Mouse (Mus musculus): ENCODE results near the gene Tectb. TPM values are rescaled to one million over a fixed set of nuclear protein-coding genes. Genes with fewer than 3 reads are reported as not detected.
"Not testable (repeated sequence)": the region's sequence is repeated elsewhere in the genome, so short reads cannot be mapped to it uniquely, and the experiment has no call there.

Gene Tectb
- polyA plus RNA-seq, 1 experiment from 2014 or later: not detected

DNA sequence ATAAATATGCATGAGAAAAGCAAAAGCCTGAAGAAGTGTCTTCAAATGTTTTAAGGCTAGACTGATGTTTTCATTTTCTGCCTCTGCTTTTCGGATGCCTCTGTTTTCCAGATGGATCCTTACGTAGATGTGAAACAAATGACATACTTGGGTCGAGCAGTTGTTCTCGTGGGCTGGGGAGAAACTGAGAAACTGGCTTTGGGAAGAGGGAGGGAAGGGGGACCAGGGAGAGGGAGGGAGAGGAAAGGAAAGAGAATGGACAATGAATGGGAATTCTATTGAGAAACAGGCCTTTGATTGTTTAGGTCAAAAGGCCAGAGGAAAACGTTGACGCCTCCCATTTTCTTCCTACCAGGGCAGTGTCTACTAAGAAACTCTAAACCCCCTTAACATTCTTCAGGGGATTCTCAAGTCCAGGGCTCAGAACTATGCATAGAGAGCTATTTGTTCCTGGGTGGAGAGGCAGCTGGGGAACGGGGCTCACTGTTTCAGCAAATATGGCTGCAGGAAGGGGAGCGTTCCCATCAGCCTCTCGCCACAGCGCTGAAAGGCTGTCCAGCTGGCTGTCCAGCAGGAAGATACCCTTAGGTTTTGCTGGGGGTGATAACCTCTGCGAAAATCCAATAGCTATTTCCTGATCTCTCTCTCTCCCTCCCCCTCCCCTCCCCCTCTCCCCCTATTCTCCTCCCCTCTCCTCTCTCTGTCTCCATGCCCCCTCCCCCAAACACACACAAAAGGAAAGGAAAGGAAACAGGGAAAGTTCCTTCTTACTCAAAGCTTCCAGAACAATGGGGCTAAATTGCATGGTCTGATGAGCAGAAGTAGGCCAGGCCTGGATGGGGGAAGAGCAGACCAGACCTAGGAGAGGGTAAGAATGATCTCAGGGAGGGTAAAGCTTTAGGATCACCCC, 36.9 kb upstream of the Tectb start:
- H3K9me3 ChIP-seq (ENCODE audit: control insufficient read depth, low read length): no peaks in the 10 kb centered on the region
- H3K27ac ChIP-seq (ENCODE audit: low read depth): no peak overlapping the region
- no peak overlapping the region for H3K4me3 ChIP-seq (ENCODE audit: low read depth, low read length)
- no peak overlapping the region for H3K4me2 ChIP-seq (ENCODE audit: low read length)
- no peak for DNase-seq (ENCODE audit: low spot score)
- ATAC-seq (replicated peaks; ENCODE audit: low FRiP score, low TSS enrichment, low read depth): no peak
- no peak overlapping the region for H3K9ac ChIP-seq (ENCODE audit: low read length)
- peaks cover 4% of the 10 kb centered on the region; the same call in 1 of the 2 replicates for H3K4me1 ChIP-seq (replicated peaks; ENCODE audit: control insufficient read depth, insufficient read depth, low read length)
- WGBS: 48% methylated on average over 11 of the region's 11 CpGs
- no peaks in the 10 kb centered on the region for H3K27me3 ChIP-seq (replicated peaks; ENCODE audit: control insufficient read depth, insufficient read depth, low read length)
- no peaks in the 10 kb centered on the region for H3K36me3 ChIP-seq (ENCODE audit: control insufficient read depth, insufficient read depth, low read length)

DNA sequence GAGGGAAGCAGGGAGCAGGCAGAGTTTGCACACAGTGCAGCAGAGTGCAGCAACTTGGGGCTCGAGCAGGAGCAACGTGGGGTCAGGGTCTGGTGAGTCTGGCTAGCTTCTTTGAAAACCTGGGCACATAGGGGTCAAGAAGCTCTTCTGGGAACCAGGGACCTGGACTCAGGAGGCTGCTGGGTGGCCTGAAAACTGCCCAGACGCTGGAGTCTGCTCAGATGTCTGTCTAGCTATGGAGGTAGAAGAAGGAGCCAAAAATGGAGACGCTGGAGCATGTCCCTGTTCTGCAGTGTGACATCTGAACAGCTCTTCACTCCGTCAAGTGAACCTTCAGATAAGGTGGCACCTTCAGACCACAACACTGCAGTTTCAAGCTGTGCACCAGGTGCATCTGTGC, 35.8 kb upstream of the Tectb start:
- Histone ChIP-seq H3K9me3 (ENCODE audit: control insufficient read depth, low read length) (peaks cover under 1% of the 10 kb centered on the region; the same call in 1 of the 2 replicates), H3K27me3 (replicated peaks; ENCODE audit: control insufficient read depth, insufficient read depth, low read length) (no peaks in the 10 kb centered on the region), H3K4me2 (ENCODE audit: low read length) (no peak overlapping the region), H3K36me3 (ENCODE audit: control insufficient read depth, insufficient read depth, low read length) (no peaks in the 10 kb centered on the region), H3K4me3 (ENCODE audit: low read depth, low read length) (no peak overlapping the region), H3K27ac (ENCODE audit: low read depth) (no peak overlapping the region), H3K4me1 (replicated peaks; ENCODE audit: control insufficient read depth, insufficient read depth, low read length) (peaks cover 4% of the 10 kb centered on the region; the same call in 1 of the 2 replicates), H3K9ac (ENCODE audit: low read length) (no peak overlapping the region)
- 65% methylated on average over 5 of the region's 5 CpGs for WGBS
- DNase-seq (ENCODE audit: low spot score) (no peak), ATAC-seq (replicated peaks; ENCODE audit: low FRiP score, low TSS enrichment, low read depth) (no peak)

DNA sequence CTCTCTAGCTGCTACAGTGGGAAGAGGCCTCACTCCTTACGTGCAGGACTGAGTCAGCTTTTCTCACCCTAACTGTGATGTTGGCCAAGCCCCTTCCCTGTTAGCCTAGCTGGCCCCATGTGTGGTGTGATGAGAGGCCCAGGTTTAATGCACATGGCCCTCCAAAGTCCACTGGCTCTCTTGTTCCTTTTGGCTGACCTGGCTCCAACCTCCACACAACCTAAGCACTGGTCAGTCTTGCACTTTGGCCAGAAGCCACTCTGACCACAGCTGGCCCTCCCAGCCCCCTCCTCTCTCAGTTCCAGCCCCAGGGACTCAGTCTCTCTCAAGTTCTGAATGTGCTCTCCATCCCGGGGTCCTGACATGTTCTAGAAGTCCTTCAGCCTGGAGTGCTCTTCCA, 35.4 kb upstream of the Tectb start:
- Histone ChIP-seq H3K4me2 (ENCODE audit: low read length) (no peak overlapping the region), H3K27ac (ENCODE audit: low read depth) (no peak overlapping the region), H3K9me3 (ENCODE audit: control insufficient read depth, low read length) (peaks cover 5% of the 10 kb centered on the region; the same call in 1 of the 2 replicates), H3K27me3 (replicated peaks; ENCODE audit: control insufficient read depth, insufficient read depth, low read length) (no peaks in the 10 kb centered on the region), H3K9ac (ENCODE audit: low read length) (no peak overlapping the region), H3K4me3 (ENCODE audit: low read depth, low read length) (no peak overlapping the region), H3K36me3 (ENCODE audit: control insufficient read depth, insufficient read depth, low read length) (no peaks in the 10 kb centered on the region), H3K4me1 (replicated peaks; ENCODE audit: control insufficient read depth, insufficient read depth, low read length) (peaks cover 4% of the 10 kb centered on the region; the same call in 1 of the 2 replicates)
- ATAC-seq (replicated peaks; ENCODE audit: low FRiP score, low TSS enrichment, low read depth) (no peak), DNase-seq (ENCODE audit: low spot score) (no peak)
- 86% methylated on average over 2 of the region's 2 CpGs for WGBS

DNA sequence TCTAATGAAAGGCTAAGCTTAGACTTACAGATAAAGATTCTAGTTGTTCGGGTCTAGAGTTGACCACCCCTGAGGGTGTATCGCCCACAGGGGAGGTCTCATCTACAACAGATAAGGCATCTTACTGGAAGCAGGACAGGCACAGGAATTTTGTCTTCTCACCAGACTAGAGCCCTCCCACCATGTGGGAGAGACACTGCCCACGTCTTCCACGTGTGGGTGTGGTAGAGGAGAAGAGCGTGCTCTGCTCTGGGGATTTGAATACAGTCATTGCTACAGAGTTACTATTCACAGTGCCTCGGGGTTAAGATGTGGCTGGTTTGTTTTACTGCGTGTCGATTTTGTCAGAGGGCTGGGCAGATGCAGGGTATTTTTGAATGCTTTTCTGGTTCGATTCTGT, 33.0 kb upstream of the Tectb start:
- WGBS: 62% methylated on average over 9 of the region's 9 CpGs
- peaks cover 5% of the 10 kb centered on the region; the same call in 1 of the 2 replicates for H3K9me3 ChIP-seq (ENCODE audit: control insufficient read depth, low read length)
- H3K27me3 ChIP-seq (replicated peaks; ENCODE audit: control insufficient read depth, insufficient read depth, low read length): no peaks in the 10 kb centered on the region
- H3K4me1 ChIP-seq (replicated peaks; ENCODE audit: control insufficient read depth, insufficient read depth, low read length): peaks cover 4% of the 10 kb centered on the region; the same call in 1 of the 2 replicates
- no peak overlapping the region for H3K27ac ChIP-seq (ENCODE audit: low read depth)
- DNase-seq (ENCODE audit: low spot score) (no peak), ATAC-seq (replicated peaks; ENCODE audit: low FRiP score, low TSS enrichment, low read depth) (no peak)
- no peak overlapping the region for H3K4me3 ChIP-seq (ENCODE audit: low read depth, low read length)
- H3K9ac ChIP-seq (ENCODE audit: low read length): no peak overlapping the region
- no peak overlapping the region for H3K4me2 ChIP-seq (ENCODE audit: low read length)
- H3K36me3 ChIP-seq (ENCODE audit: control insufficient read depth, insufficient read depth, low read length): no peaks in the 10 kb centered on the region

DNA sequence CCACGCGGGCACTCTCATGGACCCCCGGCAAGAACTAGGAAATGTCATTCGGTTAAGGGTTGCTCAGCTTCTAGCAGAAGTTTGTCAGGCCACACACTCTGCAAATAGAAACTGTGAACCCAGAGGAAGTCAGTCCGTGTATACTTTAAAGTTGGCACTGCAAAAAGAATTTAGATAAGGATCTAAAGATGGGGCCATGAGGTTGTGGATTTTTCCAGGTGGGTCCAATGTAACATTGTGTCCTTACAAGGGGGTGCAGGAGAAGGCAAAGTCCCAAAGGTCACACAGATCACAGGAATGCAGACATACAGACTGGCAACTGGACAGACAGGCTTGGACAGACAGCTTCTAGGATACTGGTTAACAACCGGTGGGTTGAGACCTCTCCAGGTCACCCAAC, 32.4 kb upstream of the Tectb start:
- Histone ChIP-seq H3K36me3 (ENCODE audit: control insufficient read depth, insufficient read depth, low read length) (no peaks in the 10 kb centered on the region), H3K27ac (ENCODE audit: low read depth) (no peak overlapping the region), H3K4me2 (ENCODE audit: low read length) (no peak overlapping the region), H3K4me1 (replicated peaks; ENCODE audit: control insufficient read depth, insufficient read depth, low read length) (peaks cover 4% of the 10 kb centered on the region; the same call in 1 of the 2 replicates), H3K9me3 (ENCODE audit: control insufficient read depth, low read length) (peaks cover 5% of the 10 kb centered on the region; the same call in 1 of the 2 replicates), H3K9ac (ENCODE audit: low read length) (no peak overlapping the region), H3K27me3 (replicated peaks; ENCODE audit: control insufficient read depth, insufficient read depth, low read length) (no peaks in the 10 kb centered on the region), H3K4me3 (ENCODE audit: low read depth, low read length) (no peak overlapping the region)
- DNase-seq (ENCODE audit: low spot score) (no peak), ATAC-seq (replicated peaks; ENCODE audit: low FRiP score, low TSS enrichment, low read depth) (no peak)
- 69% methylated on average over 6 of the region's 6 CpGs for WGBS

DNA sequence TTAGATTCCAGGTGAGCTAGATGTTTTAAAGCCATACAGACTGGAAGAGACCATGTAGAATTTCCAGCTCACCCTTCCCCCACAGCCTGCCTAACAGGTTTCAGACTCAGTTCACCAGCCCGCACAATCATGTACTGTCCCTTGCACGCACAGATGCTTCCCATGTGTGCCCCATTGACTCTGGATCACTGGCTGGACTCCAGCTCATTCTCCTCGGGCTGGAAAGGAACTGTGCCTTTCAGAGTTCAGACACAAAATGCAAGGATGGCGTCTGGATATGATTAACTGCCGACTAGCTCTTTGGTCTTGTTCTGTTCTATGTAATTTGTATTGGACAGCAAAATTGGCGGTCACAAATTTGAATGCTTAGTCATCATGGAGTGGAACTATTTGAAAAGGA, 30.9 kb upstream of the Tectb start:
- H3K4me2 ChIP-seq (ENCODE audit: low read length): no peak overlapping the region
- WGBS: 74% methylated on average over 6 of the region's 6 CpGs
- H3K36me3 ChIP-seq (ENCODE audit: control insufficient read depth, insufficient read depth, low read length): no peaks in the 10 kb centered on the region
- H3K4me1 ChIP-seq (replicated peaks; ENCODE audit: control insufficient read depth, insufficient read depth, low read length): no peaks in the 10 kb centered on the region
- H3K27ac ChIP-seq (ENCODE audit: low read depth): no peak overlapping the region
- H3K9ac ChIP-seq (ENCODE audit: low read length): no peak overlapping the region
- no peak for ATAC-seq (replicated peaks; ENCODE audit: low FRiP score, low TSS enrichment, low read depth)
- DNase-seq (ENCODE audit: low spot score): no peak
- H3K4me3 ChIP-seq (ENCODE audit: low read depth, low read length): no peak overlapping the region
- no peaks in the 10 kb centered on the region for H3K27me3 ChIP-seq (replicated peaks; ENCODE audit: control insufficient read depth, insufficient read depth, low read length)
- H3K9me3 ChIP-seq (ENCODE audit: control insufficient read depth, low read length): peaks cover 5% of the 10 kb centered on the region; the same call in 1 of the 2 replicates

DNA sequence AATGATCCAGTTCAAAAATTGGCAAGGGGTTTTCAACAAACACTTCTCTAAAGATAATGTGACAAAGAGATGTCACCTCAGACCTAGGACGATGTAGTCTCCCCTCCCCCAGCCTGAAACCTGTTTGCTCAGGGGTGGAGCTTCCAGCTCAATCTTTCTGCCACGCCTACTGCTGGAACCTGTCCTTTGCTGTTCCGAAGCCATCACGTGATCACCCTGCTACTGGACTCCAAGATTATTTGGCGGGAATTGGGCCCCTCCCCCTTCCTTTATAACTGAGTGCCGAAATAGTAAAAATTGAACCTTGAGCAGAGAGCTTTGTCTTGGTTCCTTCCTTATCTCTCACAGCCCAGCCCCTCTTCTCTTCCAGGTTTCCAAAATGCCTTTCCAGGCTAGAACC, 28.3 kb upstream of the Tectb start:
- H3K36me3 ChIP-seq (ENCODE audit: control insufficient read depth, insufficient read depth, low read length); H3K4me3 ChIP-seq (ENCODE audit: low read depth, low read length); H3K27me3 ChIP-seq (replicated peaks; ENCODE audit: control insufficient read depth, insufficient read depth, low read length); H3K9ac ChIP-seq (ENCODE audit: low read length); H3K27ac ChIP-seq (ENCODE audit: low read depth); DNase-seq (ENCODE audit: low spot score); H3K9me3 ChIP-seq (ENCODE audit: control insufficient read depth, low read length); ATAC-seq (replicated peaks; ENCODE audit: low FRiP score, low TSS enrichment, low read depth); H3K4me1 ChIP-seq (replicated peaks; ENCODE audit: control insufficient read depth, insufficient read depth, low read length); H3K4me2 ChIP-seq (ENCODE audit: low read length): not testable (repeated sequence)
- WGBS: 66% methylated on average over 6 of the region's 6 CpGs

DNA sequence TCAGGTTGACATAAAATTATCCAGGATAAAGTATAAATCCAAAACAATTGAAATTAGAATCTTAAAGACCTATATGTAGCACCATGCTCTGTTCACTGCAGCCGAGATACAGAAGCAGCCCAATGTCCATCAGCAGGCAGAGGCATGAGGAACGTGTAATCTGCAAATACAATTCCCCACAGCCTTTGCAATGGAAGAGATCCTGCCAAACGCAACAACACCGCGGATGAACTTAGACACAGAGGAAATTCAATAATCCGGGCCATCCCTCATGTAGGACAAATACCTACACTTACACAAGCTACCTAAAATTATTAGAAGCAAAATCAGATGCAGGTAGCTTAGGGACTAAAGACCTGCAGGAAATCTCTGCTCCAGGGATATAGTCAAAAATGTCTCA, 27.6 kb upstream of the Tectb start:
- Histone ChIP-seq H3K9me3 (ENCODE audit: control insufficient read depth, low read length) (peaks cover 5% of the 10 kb centered on the region; the same call in 1 of the 2 replicates), H3K27me3 (replicated peaks; ENCODE audit: control insufficient read depth, insufficient read depth, low read length) (no peaks in the 10 kb centered on the region), H3K4me2 (ENCODE audit: low read length) (no peak overlapping the region), H3K4me1 (replicated peaks; ENCODE audit: control insufficient read depth, insufficient read depth, low read length) (no peaks in the 10 kb centered on the region), H3K27ac (ENCODE audit: low read depth) (no peak overlapping the region), H3K9ac (ENCODE audit: low read length) (no peak overlapping the region), H3K4me3 (ENCODE audit: low read depth, low read length) (no peak overlapping the region), H3K36me3 (ENCODE audit: control insufficient read depth, insufficient read depth, low read length) (no peaks in the 10 kb centered on the region)
- ATAC-seq (replicated peaks; ENCODE audit: low FRiP score, low TSS enrichment, low read depth) (no peak), DNase-seq (ENCODE audit: low spot score) (no peak)
- WGBS: 89% methylated on average over 6 of the region's 6 CpGs

DNA sequence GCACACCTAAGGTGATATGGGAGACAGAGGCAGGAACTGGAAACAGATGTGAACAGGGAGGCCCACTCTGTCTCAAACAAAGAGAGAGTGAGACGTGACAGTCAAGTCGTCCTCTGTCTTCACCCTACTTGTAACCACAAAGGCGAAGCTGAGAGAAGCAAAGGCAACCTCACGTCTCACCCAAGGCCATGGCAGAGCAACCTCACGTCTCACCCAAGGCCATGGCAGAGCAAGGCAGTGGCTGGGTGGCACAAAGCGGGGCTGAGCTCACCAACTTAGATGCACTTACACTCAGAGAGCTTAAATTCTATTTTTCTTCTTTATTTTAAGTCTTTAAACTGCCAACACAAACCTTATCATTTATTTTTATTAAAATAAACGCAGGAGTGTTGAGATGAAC, 23.5 kb upstream of the Tectb start:
- Histone ChIP-seq H3K4me3 (ENCODE audit: low read depth, low read length) (no peak overlapping the region), H3K9ac (ENCODE audit: low read length) (no peak overlapping the region), H3K9me3 (ENCODE audit: control insufficient read depth, low read length) (no peaks in the 10 kb centered on the region), H3K27ac (ENCODE audit: low read depth) (no peak overlapping the region), H3K4me2 (ENCODE audit: low read length) (no peak overlapping the region), H3K27me3 (replicated peaks; ENCODE audit: control insufficient read depth, insufficient read depth, low read length) (no peaks in the 10 kb centered on the region), H3K4me1 (replicated peaks; ENCODE audit: control insufficient read depth, insufficient read depth, low read length) (no peaks in the 10 kb centered on the region), H3K36me3 (ENCODE audit: control insufficient read depth, insufficient read depth, low read length) (no peaks in the 10 kb centered on the region)
- WGBS: 82% methylated on average over 7 of the region's 7 CpGs
- ATAC-seq (replicated peaks; ENCODE audit: low FRiP score, low TSS enrichment, low read depth) (no peak), DNase-seq (ENCODE audit: low spot score) (no peak)

Data from intestine, embryonic 14.5 days (tissue).